Mouse (Mus musculus) hindbrain, embryonic 14.5 days (tissue): ENCODE data around the gene Alyref2. TPM values are rescaled to one million over a fixed set of nuclear protein-coding genes. Genes with fewer than 3 reads are reported as not detected.

Experiments used
- ATAC-seq: fragments of 200-750 bp; cut with Nextera tagmentation; 2 replicates; pipeline ENCODE4 v1.8.0; 2017; ENCODE audit warnings: moderate number of reproducible peaks, mild to moderate bottlenecking, moderate TSS enrichment, moderate library complexity; ENCODE audit not compliant: low FRiP score
- DNase-seq: peaks from one replicate; pipeline ENCODE4 v3.0.0-alpha.2; 2015; ENCODE audit warnings: low spot score
- H3K27ac ChIP-seq: fragments of 300-500 bp; sonication (generic); 2 replicates; pipeline ENCODE4 v1.5.1; 2014; ENCODE audit warnings: mild to moderate bottlenecking, moderate library complexity
- H3K27me3 ChIP-seq: fragments of 300-500 bp; sonication (generic); 2 replicates; pipeline ENCODE4 v1.6.1; 2014; ENCODE audit warnings: mild to moderate bottlenecking, low read length, mixed read lengths; ENCODE audit not compliant: control insufficient read depth, insufficient read depth
- H3K36me3 ChIP-seq: fragments of 300-500 bp; sonication (generic); replicated peaks from 2 replicates; pipeline ENCODE4 v1.6.1; 2014; ENCODE audit not compliant: control insufficient read depth, insufficient read depth
- H3K4me1 ChIP-seq: fragments of 300-500 bp; sonication (generic); replicated peaks from 2 replicates; pipeline ENCODE4 v1.6.1; 2014; ENCODE audit warnings: antibody characterized with exemption, low read length, mixed read lengths; ENCODE audit not compliant: control insufficient read depth, insufficient read depth
- H3K4me2 ChIP-seq: fragments of 300-500 bp; sonication (generic); replicated peaks from 2 replicates; pipeline ENCODE4 v1.6.1; 2014; ENCODE audit warnings: mild to moderate bottlenecking, moderate library complexity
- H3K4me3 ChIP-seq: fragments of 300-500 bp; sonication (generic); replicated peaks from 2 replicates; pipeline ENCODE4 v1.5.1; 2014; ENCODE audit warnings: mild to moderate bottlenecking, low read length
- H3K9ac ChIP-seq: fragments of 300-500 bp; sonication (generic); 2 replicates; pipeline ENCODE4 v1.6.1; 2014
- H3K9me3 ChIP-seq: fragments of 300-500 bp; sonication (generic); 2 replicates; pipeline ENCODE4 v1.6.1; 2016; ENCODE audit warnings: low read length; ENCODE audit not compliant: control insufficient read depth
- WGBS: fragments of 180-500 bp; shearing (Covaris S2); extraction: QIAGEN DNeasy Blood & Tissue Kit; methylation state at CpG from one replicate; pipeline ENCODE4 v1.1.7; 2014; 5-methylcytosine and 5-hydroxymethylcytosine counted together
- polyA plus RNA-seq: library from polyadenylated mRNA; unstranded; fragments of >200 nt; fragmentation: Nextera tagmentation; extraction: Ambion mirVana; gene quantifications from 2 replicates; pipeline ENCODE4 v1.2.1, GENCODE M21; 2014

The Alyref2 gene
- polyA plus RNA-seq, 1 experiment from 2014 or later, result 29.8 TPM

GRCm38 (mm10) chr1:171513234-171513633, 10.0 kb downstream of the Alyref2 start:
- 91% methylated on average over 2 of the region's 2 CpGs for WGBS
- Histone ChIP-seq H3K27me3 (no peaks in the 10 kb centered on the region), H3K4me2 (no peak overlapping the region), H3K4me1 (no peaks in the 10 kb centered on the region), H3K9ac (no peak overlapping the region), H3K36me3 (no peaks in the 10 kb centered on the region), H3K27ac (no peak overlapping the region), H3K4me3 (no peak overlapping the region), H3K9me3 (no peaks in the 10 kb centered on the region)
- DNase-seq, result no peak
- ATAC-seq, result no peak

DNA sequence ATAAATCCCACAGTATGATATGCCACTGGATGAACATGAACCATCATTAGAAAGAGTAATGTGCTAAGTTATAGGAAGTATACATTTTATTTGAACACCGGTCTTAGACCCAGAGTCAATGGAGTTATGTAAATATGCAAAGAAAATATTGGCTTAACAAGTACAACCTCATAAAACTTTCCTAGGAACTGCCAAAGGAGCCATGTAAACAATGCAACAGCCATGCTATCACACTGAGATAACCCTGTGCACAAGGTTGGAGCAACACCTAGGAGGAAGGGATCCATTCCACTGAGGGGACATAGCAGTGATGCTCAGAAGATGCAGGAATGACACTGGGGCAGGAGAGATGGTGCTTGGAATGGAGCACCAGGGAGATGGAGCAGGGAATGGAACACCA, 10.5 kb downstream of the Alyref2 start:
- no peaks in the 10 kb centered on the region for H3K36me3 ChIP-seq
- 94% methylated on average over 1 of the region's 1 CpGs for WGBS

GRCm38 (mm10) chr1:171515039-171515438, 11.8 kb downstream of the Alyref2 start:
- Histone ChIP-seq H3K4me1 (no peaks in the 10 kb centered on the region), H3K9me3 (no peaks in the 10 kb centered on the region), H3K27me3 (no peaks in the 10 kb centered on the region), H3K4me2 (no peak overlapping the region), H3K9ac (no peak overlapping the region), H3K4me3 (no peak overlapping the region), H3K36me3 (no peaks in the 10 kb centered on the region), H3K27ac (no peak overlapping the region)
- no peak for ATAC-seq
- WGBS, result 6% methylated on average over 1 of the region's 1 CpGs
- no peak for DNase-seq

More for the DNA sequence above, 10.5 kb downstream of the Alyref2 start:
- Histone ChIP-seq H3K27me3 (no peaks in the 10 kb centered on the region), H3K27ac (no peak overlapping the region), H3K9me3 (no peaks in the 10 kb centered on the region), H3K4me2 (no peak overlapping the region), H3K9ac (no peak overlapping the region), H3K4me3 (no peak overlapping the region), H3K4me1 (no peaks in the 10 kb centered on the region)
- ATAC-seq (no peak), DNase-seq (no peak)

DNA sequence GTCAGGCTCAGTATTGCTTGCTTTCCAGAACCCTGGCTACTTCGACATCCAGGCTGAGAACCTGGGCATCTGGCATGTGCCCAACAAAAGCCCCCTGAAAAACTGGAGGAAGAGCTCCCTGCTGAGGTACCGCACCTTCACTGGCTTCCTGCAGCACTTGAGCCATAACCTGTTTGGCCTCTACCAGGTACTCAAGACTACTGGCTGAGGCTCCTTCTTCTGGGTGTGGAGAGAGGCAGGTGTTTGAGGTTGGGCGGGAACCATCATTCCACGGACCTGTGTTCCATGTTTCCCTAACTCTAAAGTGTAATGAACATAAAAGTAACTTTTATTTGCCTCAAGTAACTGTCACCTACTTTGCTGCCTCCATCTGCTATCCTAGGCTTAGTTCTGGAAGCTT, 12.3 kb downstream of the Alyref2 start:
- Histone ChIP-seq H3K27ac (no peak overlapping the region), H3K27me3 (no peaks in the 10 kb centered on the region), H3K4me1 (no peaks in the 10 kb centered on the region), H3K4me2 (no peak overlapping the region), H3K9me3 (no peaks in the 10 kb centered on the region), H3K36me3 (no peaks in the 10 kb centered on the region), H3K9ac (no peak overlapping the region), H3K4me3 (no peak overlapping the region)
- WGBS, result 92% methylated on average over 4 of the region's 4 CpGs
- ATAC-seq, result no peak
- no peak for DNase-seq

GRCm38 (mm10) chr1:171531367-171531766, 28.1 kb downstream of the Alyref2 start:
- Histone ChIP-seq H3K9ac (no peak overlapping the region), H3K9me3 (no peaks in the 10 kb centered on the region), H3K36me3 (no peaks in the 10 kb centered on the region), H3K4me2 (no peak overlapping the region), H3K27ac (no peak overlapping the region), H3K4me3 (no peak overlapping the region), H3K27me3 (no peaks in the 10 kb centered on the region), H3K4me1 (no peaks in the 10 kb centered on the region)
- 95% methylated on average over 4 of the region's 4 CpGs for WGBS
- no peak for ATAC-seq
- no peak for DNase-seq

DNA sequence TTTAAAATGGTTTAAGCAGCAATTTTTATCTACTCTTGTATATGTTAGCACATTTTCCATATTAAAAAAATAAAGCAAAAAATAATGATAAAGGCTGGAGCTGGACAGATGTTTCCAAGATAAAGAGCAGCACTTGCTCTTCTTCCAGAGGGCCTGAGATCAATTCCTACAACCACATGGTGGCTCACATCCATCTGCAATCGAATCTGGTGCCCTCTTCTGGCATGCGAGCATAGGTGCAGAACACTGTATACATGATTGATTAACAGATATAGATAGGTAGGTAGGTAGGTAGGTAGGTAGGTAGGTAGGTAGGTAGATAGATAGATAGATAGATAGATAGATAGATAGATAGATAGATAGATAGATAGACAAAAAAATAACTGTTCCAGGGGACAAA, 29.6 kb downstream of the Alyref2 start:
- no peaks in the 10 kb centered on the region for H3K9me3 ChIP-seq
- H3K4me3 ChIP-seq, result no peak overlapping the region
- no peak overlapping the region for H3K9ac ChIP-seq
- WGBS, result 64% methylated on average over 2 of the region's 2 CpGs
- no peaks in the 10 kb centered on the region for H3K4me1 ChIP-seq
- no peak for DNase-seq
- H3K4me2 ChIP-seq, result no peak overlapping the region
- H3K27ac ChIP-seq, result no peak overlapping the region
- no peak for ATAC-seq
- no peaks in the 10 kb centered on the region for H3K36me3 ChIP-seq
- no peaks in the 10 kb centered on the region for H3K27me3 ChIP-seq

DNA sequence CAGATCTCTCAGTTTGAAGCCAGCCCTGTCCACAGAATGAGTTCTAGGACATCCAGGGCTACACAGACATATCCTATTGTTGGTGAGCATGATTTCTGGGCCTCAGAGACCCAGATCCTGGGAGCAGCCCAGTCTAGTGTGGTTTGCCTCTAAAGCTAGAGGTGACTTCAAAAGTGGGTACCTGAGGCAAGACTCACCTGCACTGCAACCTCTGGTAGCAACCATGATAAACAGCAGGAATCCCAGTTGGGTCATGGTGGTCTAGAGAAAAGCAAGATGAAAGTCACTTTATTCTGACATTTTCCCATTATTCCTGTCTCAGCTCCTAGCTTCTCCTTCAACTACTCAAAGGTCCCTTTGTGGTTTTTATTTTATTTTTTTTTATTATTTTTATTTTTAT, 31.3 kb downstream of the Alyref2 start:
- H3K9me3 ChIP-seq, result peaks cover 2% of the 10 kb centered on the region; the same call in 1 of the 2 replicates

DNA sequence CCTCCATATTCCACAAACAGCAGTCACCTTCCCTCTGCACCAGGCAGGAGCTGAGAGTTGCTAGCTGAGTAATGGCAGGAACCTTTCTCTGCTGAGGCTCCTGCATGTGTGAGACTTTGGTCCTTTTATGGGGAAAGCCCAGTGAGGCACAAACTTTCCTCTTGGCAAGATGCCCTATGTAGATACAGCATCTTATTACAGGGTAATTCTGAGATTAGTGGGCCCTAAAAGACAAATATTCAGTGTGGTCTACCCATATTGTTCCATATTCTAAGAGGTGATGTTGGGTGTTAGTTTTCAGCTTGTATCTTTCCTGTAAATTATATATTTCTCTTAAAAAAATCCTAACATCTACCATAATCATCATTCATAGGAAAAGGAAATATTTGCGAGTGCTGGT, 31.9 kb downstream of the Alyref2 start, which contains the start of gene Itln1:
Itln1 (minus strand) TSS at position 101 of the 400 bp plus-strand sequence.
- H3K27ac ChIP-seq, result no peak within 1 kb of the TSS
- no peak within 1 kb of the TSS for H3K4me2 ChIP-seq
- no peaks in the 10 kb centered on the region for H3K36me3 ChIP-seq
- DNase-seq (no peak), ATAC-seq (no peak)
- no peak within 1 kb of the TSS for H3K9ac ChIP-seq
- peaks cover 8% of the 10 kb centered on the region; the same call in 1 of the 2 replicates for H3K9me3 ChIP-seq
- H3K4me3 ChIP-seq, result no peak within 1 kb of the TSS
- H3K27me3 ChIP-seq, result no peaks in the 10 kb centered on the region
- no peaks in the 10 kb centered on the region for H3K4me1 ChIP-seq
- WGBS, result 95% methylated on average over 1 of the region's 1 CpGs

More for the DNA sequence above, 31.3 kb downstream of the Alyref2 start:
- no peak for ATAC-seq
- Histone ChIP-seq H3K9ac (no peak overlapping the region), H3K4me2 (no peak overlapping the region), H3K4me3 (no peak overlapping the region), H3K4me1 (no peaks in the 10 kb centered on the region), H3K27ac (no peak overlapping the region), H3K27me3 (no peaks in the 10 kb centered on the region), H3K36me3 (no peaks in the 10 kb centered on the region)
- no peak for DNase-seq

DNA sequence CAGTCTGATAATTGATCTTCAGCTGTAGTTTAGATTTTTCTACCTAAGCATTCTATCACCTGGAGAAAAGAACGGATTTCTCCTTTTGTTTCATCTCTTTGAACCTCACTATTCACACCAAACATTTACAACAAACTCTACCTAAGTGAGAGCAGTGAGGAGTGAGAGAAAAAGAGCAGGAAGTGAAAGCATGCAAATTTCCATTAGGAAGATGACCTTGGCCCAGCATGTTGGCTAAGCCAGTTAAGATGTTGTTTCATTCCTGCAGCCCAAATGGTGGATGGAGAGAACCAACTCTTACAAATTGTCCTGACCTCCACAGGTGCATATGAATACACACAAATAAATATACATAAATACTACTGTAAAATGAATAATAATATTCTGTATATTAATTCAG, 37.4 kb downstream of the Alyref2 start:
- H3K4me2 ChIP-seq, result no peak overlapping the region
- H3K4me3 ChIP-seq, result no peak overlapping the region
- DNase-seq (no peak), ATAC-seq (no peak)
- no peaks in the 10 kb centered on the region for H3K27me3 ChIP-seq
- no peak overlapping the region for H3K27ac ChIP-seq
- no peaks in the 10 kb centered on the region for H3K4me1 ChIP-seq
- 86% methylated on average over 1 of the region's 1 CpGs for WGBS
- H3K9me3 ChIP-seq, result peaks cover 9% of the 10 kb centered on the region; the same call in 1 of the 2 replicates
- H3K9ac ChIP-seq, result no peak overlapping the region
- no peaks in the 10 kb centered on the region for H3K36me3 ChIP-seq

DNA sequence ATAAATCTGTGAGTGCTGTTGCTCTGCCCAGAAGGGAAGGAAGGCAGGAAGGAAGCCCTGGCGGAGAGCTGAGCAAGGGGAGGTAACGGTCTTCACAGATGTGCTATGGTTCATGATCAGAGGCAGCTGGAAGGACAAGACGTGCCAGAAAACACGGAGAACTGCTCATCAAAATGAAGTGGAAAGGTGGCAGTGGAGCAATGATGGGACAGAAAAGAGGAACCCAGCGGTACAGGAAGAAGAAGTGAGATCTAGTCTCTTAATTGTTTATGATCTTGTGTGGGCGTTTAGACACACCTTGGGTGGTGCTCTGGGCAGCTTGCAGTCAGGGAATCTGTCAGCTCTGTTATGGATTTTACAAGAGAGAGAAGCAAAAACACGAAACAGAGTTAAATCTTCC, 48.0 kb downstream of the Alyref2 start:
- Histone ChIP-seq H3K4me2 (no peak overlapping the region), H3K4me1 (no peaks in the 10 kb centered on the region), H3K9me3 (no peaks in the 10 kb centered on the region), H3K36me3 (no peaks in the 10 kb centered on the region), H3K27me3 (no peaks in the 10 kb centered on the region), H3K4me3 (no peak overlapping the region), H3K9ac (no peak overlapping the region), H3K27ac (no peak overlapping the region)
- ATAC-seq (no peak), DNase-seq (no peak)
- 91% methylated on average over 7 of the region's 7 CpGs for WGBS
